Mouse (Mus musculus): ENCODE measurements around the gene 5730455P16Rik.

GRCm38 (mm10) chr11:80335609-80336350 is 42.1 kb downstream of the 5730455P16Rik start:
- TF ChIP-seq CTCF (conservative IDR thresholded peaks at IDR 0.05; ENCODE audit: insufficient read depth, insufficient read length, low read depth, low read length), result no peak
- TF ChIP-seq POLR2A (IDR thresholded peaks at IDR 0.05; ENCODE audit: low read depth, low read length), result no peak

All from kidney, adult 2 months (tissue).